Mouse (Mus musculus): ENCODE measurements around the gene Tsen34. TPM values are rescaled to one million over a fixed set of nuclear protein-coding genes. Genes with fewer than 3 reads are reported as not detected.
"Not testable (repeated sequence)": the region's sequence is repeated elsewhere in the genome, so short reads cannot be mapped to it uniquely, and the experiment has no call there.

Tsen34 gene
- polyA plus RNA-seq, 1 experiment from 2014 or later = 228 TPM

GRCm38 (mm10) chr7:3707568-3708413 is 15.1 kb downstream of the Tsen34 start:
- Histone ChIP-seq H3K27ac (no peak overlapping the region), H3K9ac (no peak overlapping the region), H3K4me2 (replicated peaks) (no peak overlapping the region), H3K4me1 (peaks cover 15% of the 10 kb centered on the region), H3K4me3 (no peak overlapping the region), H3K36me3 (peaks cover 17% of the 10 kb centered on the region), H3K27me3 (no peaks in the 10 kb centered on the region), H3K9me3 (replicated peaks) (no peaks in the 10 kb centered on the region)
- no peak for ATAC-seq (ENCODE audit: low FRiP score)
- WGBS = 22% methylated on average over 7 of the region's 7 CpGs

- H3K4me3 ChIP-seq; H3K4me2 ChIP-seq (replicated peaks); H3K27me3 ChIP-seq; H3K9ac ChIP-seq; H3K27ac ChIP-seq; H3K9me3 ChIP-seq (replicated peaks); ATAC-seq (ENCODE audit: low FRiP score): not testable (repeated sequence)
- WGBS = 38% methylated on average over 5 of the region's 5 CpGs
- Histone ChIP-seq H3K36me3 (peaks cover 17% of the 10 kb centered on the region), H3K4me1 (peaks cover 15% of the 10 kb centered on the region)
These were observed 15.9 kb downstream of the Tsen34 start for GRCm38 (mm10) chr7:3708447-3708980.

GRCm38 (mm10) chr7:3709000-3709399 is 16.3 kb downstream of the Tsen34 start:
- Histone ChIP-seq H3K27ac (no peak overlapping the region), H3K27me3 (no peaks in the 10 kb centered on the region), H3K4me1 (peaks cover 15% of the 10 kb centered on the region), H3K9ac (no peak overlapping the region), H3K4me3 (no peak overlapping the region), H3K9me3 (replicated peaks) (no peaks in the 10 kb centered on the region), H3K36me3 (peaks cover 17% of the 10 kb centered on the region), H3K4me2 (replicated peaks) (no peak overlapping the region)
- 82% methylated on average over 1 of the region's 1 CpGs for WGBS
- no peak for ATAC-seq (ENCODE audit: low FRiP score)

- 0 out of 2 replicates have a peak, but pooled peaks cover 3% of the 10 kb centered on the region for H3K36me3 ChIP-seq
- no peak overlapping the region for H3K27ac ChIP-seq
- H3K4me2 ChIP-seq (replicated peaks) = no peak overlapping the region
- H3K9me3 ChIP-seq (replicated peaks) = no peaks in the 10 kb centered on the region
- 48% methylated on average over 5 of the region's 5 CpGs for WGBS
- no peak overlapping the region for H3K9ac ChIP-seq
- no peaks in the 10 kb centered on the region for H3K27me3 ChIP-seq
- ATAC-seq (ENCODE audit: low FRiP score) = no peak
- H3K4me1 ChIP-seq = no peaks in the 10 kb centered on the region
- no peak overlapping the region for H3K4me3 ChIP-seq
These were observed 19.7 kb downstream of the Tsen34 start for GRCm38 (mm10) chr7:3712264-3712942.

- Histone ChIP-seq H3K4me3 (no peak overlapping the region), H3K4me1 (no peaks in the 10 kb centered on the region), H3K9me3 (replicated peaks) (no peaks in the 10 kb centered on the region), H3K9ac (no peak overlapping the region), H3K27me3 (no peaks in the 10 kb centered on the region), H3K4me2 (replicated peaks) (no peak overlapping the region), H3K36me3 (no peaks in the 10 kb centered on the region), H3K27ac (no peak overlapping the region)
- no peak for ATAC-seq (ENCODE audit: low FRiP score)
- 55% methylated on average over 1 of the region's 1 CpGs for WGBS
These were observed 22.6 kb downstream of the Tsen34 start for GRCm38 (mm10) chr7:3715249-3715648.

- H3K36me3 ChIP-seq; H3K4me1 ChIP-seq; H3K9ac ChIP-seq; H3K27me3 ChIP-seq; ATAC-seq (ENCODE audit: low FRiP score); H3K4me2 ChIP-seq (replicated peaks); H3K27ac ChIP-seq; H3K9me3 ChIP-seq (replicated peaks); H3K4me3 ChIP-seq: not testable (repeated sequence)
- WGBS = 33% methylated on average over 1 of the region's 3 CpGs
These were observed 27.6 kb downstream of the Tsen34 start, which contains the start of gene Pirb for GRCm38 (mm10) chr7:3720268-3720667. Pirb (minus strand) TSS chr7:3720391.

- not testable (repeated sequence) for H3K4me1 ChIP-seq; H3K27me3 ChIP-seq; ATAC-seq (ENCODE audit: low FRiP score); H3K9ac ChIP-seq; H3K27ac ChIP-seq; H3K4me2 ChIP-seq (replicated peaks); H3K36me3 ChIP-seq; H3K9me3 ChIP-seq (replicated peaks); H3K4me3 ChIP-seq
These were observed 32.8 kb downstream of the Tsen34 start for GRCm38 (mm10) chr7:3725459-3725858.

GRCm38 (mm10) chr7:3732675-3733074 is 40.0 kb downstream of the Tsen34 start:
- H3K4me3 ChIP-seq; H3K27ac ChIP-seq; H3K36me3 ChIP-seq; H3K27me3 ChIP-seq; ATAC-seq (ENCODE audit: low FRiP score); H3K4me2 ChIP-seq (replicated peaks); H3K9me3 ChIP-seq (replicated peaks); H3K9ac ChIP-seq; H3K4me1 ChIP-seq: not testable (repeated sequence)
- WGBS = no CpG with 5 or more reads among the region's 1 CpGs

Small RNA genes lying within 50 kb of the gene (microRNA-seq; reads per million reads assigned to microRNA genes)
- 2.4 reads per million for gene Mir3572

Other genes with a start within 250 kb of the Tsen34 start
- gene Tarm1, start 190.2 kb upstream of the Tsen34 start, polyA plus RNA-seq (2016; fragmentation: Nextera tagmentation; extraction: Ambion mirVana) = not detected in 2 replicates
- gene Oscar, start 76.7 kb upstream of the Tsen34 start, polyA plus RNA-seq (2016; fragmentation: Nextera tagmentation; extraction: Ambion mirVana) = 0.21 and 0.27 TPM in 2 replicates
- 267 and 378 TPM in 2 replicates for gene Ndufa3, start 75.5 kb upstream of the Tsen34 start, polyA plus RNA-seq (2016; fragmentation: Nextera tagmentation; extraction: Ambion mirVana)
- 38.1 and 45.0 TPM in 2 replicates for gene Tfpt, start 62.9 kb upstream of the Tsen34 start, polyA plus RNA-seq (2016; fragmentation: Nextera tagmentation; extraction: Ambion mirVana)
- gene Prpf31, start 62.9 kb upstream of the Tsen34 start, polyA plus RNA-seq (2016; fragmentation: Nextera tagmentation; extraction: Ambion mirVana) = 114 and 115 TPM in 2 replicates
- gene Cnot3, start 47.6 kb upstream of the Tsen34 start, polyA plus RNA-seq (2016; fragmentation: Nextera tagmentation; extraction: Ambion mirVana) = 58.1 and 59.3 TPM in 2 replicates
- gene Leng1, start 27.0 kb upstream of the Tsen34 start, polyA plus RNA-seq (2016; fragmentation: Nextera tagmentation; extraction: Ambion mirVana) = 20.7 and 21.4 TPM in 2 replicates
- gene Tmc4, start 15.3 kb upstream of the Tsen34 start, polyA plus RNA-seq (2016; fragmentation: Nextera tagmentation; extraction: Ambion mirVana) = 5.5 and 6.7 TPM in 2 replicates
- gene Mboat7, start 660 bp downstream of the Tsen34 start, polyA plus RNA-seq (2016; fragmentation: Nextera tagmentation; extraction: Ambion mirVana) = 50.8 and 57.4 TPM in 2 replicates
- gene Rps9, start 11.1 kb downstream of the Tsen34 start, polyA plus RNA-seq (2016; fragmentation: Nextera tagmentation; extraction: Ambion mirVana) = 989 and 1,031 TPM in 2 replicates
- 0.19 and 0.30 TPM in 2 replicates for gene Pirb, start 27.5 kb downstream of the Tsen34 start, polyA plus RNA-seq (2016; fragmentation: Nextera tagmentation; extraction: Ambion mirVana)
- gene Gm15448, start 132.8 kb downstream of the Tsen34 start, polyA plus RNA-seq (2016; fragmentation: Nextera tagmentation; extraction: Ambion mirVana) = not detected in 2 replicates
- 0.10 TPM in 1 of 2 replicates, not detected in the other for gene Pira2, start 152.2 kb downstream of the Tsen34 start, polyA plus RNA-seq (2016; fragmentation: Nextera tagmentation; extraction: Ambion mirVana)
- gene Gm14548, start 205.3 kb downstream of the Tsen34 start, polyA plus RNA-seq (2016; fragmentation: Nextera tagmentation; extraction: Ambion mirVana) = not detected in 2 replicates
- not detected in 2 replicates for gene Lilra6, start 222.6 kb downstream of the Tsen34 start, polyA plus RNA-seq (2016; fragmentation: Nextera tagmentation; extraction: Ambion mirVana)